Mouse (Mus musculus) megakaryocyte, embryonic 14.5 days (primary cell): ENCODE results near the gene Slc3a2.

Source experiments
- FLI1 ChIP-seq: IDR thresholded peaks from 2 replicates; pipeline ENCODE4 v1.6.1; 2012; ENCODE audit warnings: low read length, inconsistent platforms, mixed read lengths
- GATA1 ChIP-seq: IDR thresholded peaks from 3 replicates; pipeline ENCODE4 v1.6.1; 2012; ENCODE audit warnings: mixed read lengths, low read length, inconsistent platforms, borderline replicate concordance

DNA sequence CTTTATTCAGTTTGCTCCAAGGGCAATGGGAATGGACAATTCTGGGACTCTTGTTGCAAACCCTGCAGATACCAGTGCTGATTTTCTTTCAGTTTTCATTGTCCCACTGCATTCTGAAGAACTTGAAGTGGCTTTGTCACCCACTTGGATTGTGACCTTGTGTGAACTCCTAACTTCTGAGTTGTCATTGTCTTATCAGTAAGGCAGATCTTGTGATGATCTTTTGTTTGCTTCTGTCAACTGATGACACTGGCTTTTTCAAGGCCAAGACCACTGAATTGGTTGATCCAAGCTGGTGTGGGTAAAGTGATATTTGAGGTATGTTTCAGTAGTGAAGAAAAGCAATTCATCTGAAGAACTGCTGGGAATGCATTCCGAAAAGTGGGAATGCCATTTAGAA lies 22.2 kb upstream of the Slc3a2 start:
- TF ChIP-seq GATA1 (peak; percentile 36; the same call in 1 of the 3 replicates), FLI1 (no peak)
